Mouse (Mus musculus) heart, embryonic 15.5 days (tissue): ENCODE results near the gene Cabp4. TPM values are rescaled to one million over a fixed set of nuclear protein-coding genes. Genes with fewer than 3 reads are reported as not detected.
"Not testable (repeated sequence)": the region's sequence is repeated elsewhere in the genome, so short reads cannot be mapped to it uniquely, and the experiment has no call there.

Experiments used
- ATAC-seq: fragments of 200-750 bp; cut with Nextera tagmentation; replicated peaks from 2 replicates; pipeline ENCODE4 v1.8.0; 2017; ENCODE audit warnings: low read depth, moderate TSS enrichment; ENCODE audit not compliant: insufficient number of reproducible peaks, insufficient read depth, low FRiP score
- H3K27ac ChIP-seq: fragments of 300-500 bp; sonication (generic); 2 replicates; pipeline ENCODE4 v1.5.1; 2015; ENCODE audit warnings: mild to moderate bottlenecking, inconsistent platforms
- H3K27me3 ChIP-seq: fragments of 300-500 bp; sonication (generic); 2 replicates; pipeline ENCODE4 v1.6.1; 2015; ENCODE audit warnings: inconsistent platforms
- H3K36me3 ChIP-seq: fragments of 300-500 bp; sonication (generic); 2 replicates; pipeline ENCODE4 v1.6.1; 2015; ENCODE audit warnings: mild to moderate bottlenecking, inconsistent platforms
- H3K4me1 ChIP-seq: fragments of 300-500 bp; sonication (generic); replicated peaks from 2 replicates; pipeline ENCODE4 v1.6.1; 2015; ENCODE audit warnings: inconsistent platforms
- H3K4me2 ChIP-seq: fragments of 300-500 bp; sonication (generic); 2 replicates; pipeline ENCODE4 v1.6.1; 2015; ENCODE audit warnings: inconsistent platforms, mild to moderate bottlenecking, moderate library complexity
- H3K4me3 ChIP-seq: fragments of 300-500 bp; sonication (generic); 2 replicates; pipeline ENCODE4 v1.5.1; 2015; ENCODE audit warnings: mild to moderate bottlenecking, inconsistent platforms
- H3K9ac ChIP-seq: fragments of 300-500 bp; sonication (generic); 2 replicates; pipeline ENCODE4 v1.6.1; 2015; ENCODE audit warnings: mild to moderate bottlenecking, inconsistent platforms
- H3K9me3 ChIP-seq: fragments of 300-500 bp; sonication (generic); replicated peaks from 2 replicates; pipeline ENCODE4 v1.6.1; 2016; ENCODE audit warnings: inconsistent platforms
- WGBS: fragments of 180-500 bp; shearing (Covaris S2); methylation state at CpG from one replicate; pipeline ENCODE4 v1.1.7; 2015; ENCODE audit warnings: mixed read lengths; 5-methylcytosine and 5-hydroxymethylcytosine counted together
- polyA plus RNA-seq: library from polyadenylated mRNA; unstranded; fragments of >200 nt; fragmentation: Nextera tagmentation; extraction: Ambion mirVana; gene quantifications from 2 replicates; pipeline ENCODE4 v1.2.1, GENCODE M21; 2015

Cabp4 gene
- polyA plus RNA-seq, 1 experiment from 2014 or later, result not detected

GRCm38 (mm10) chr19:4130106-4130505 is 13.7 kb downstream of the Cabp4 start:
- Histone ChIP-seq H3K36me3 (peaks cover 33% of the 10 kb centered on the region), H3K27ac (peak overlapping the region; percentile 35; the same call in 1 of the 2 replicates), H3K4me3 (no peak overlapping the region), H3K9me3 (no peaks in the 10 kb centered on the region), H3K9ac (no peak overlapping the region), H3K4me2 (no peak overlapping the region), H3K27me3 (no peaks in the 10 kb centered on the region), H3K4me1 (peaks cover 21% of the 10 kb centered on the region)
- no peak for ATAC-seq
- WGBS, result 65% methylated on average over 4 of the region's 4 CpGs

DNA sequence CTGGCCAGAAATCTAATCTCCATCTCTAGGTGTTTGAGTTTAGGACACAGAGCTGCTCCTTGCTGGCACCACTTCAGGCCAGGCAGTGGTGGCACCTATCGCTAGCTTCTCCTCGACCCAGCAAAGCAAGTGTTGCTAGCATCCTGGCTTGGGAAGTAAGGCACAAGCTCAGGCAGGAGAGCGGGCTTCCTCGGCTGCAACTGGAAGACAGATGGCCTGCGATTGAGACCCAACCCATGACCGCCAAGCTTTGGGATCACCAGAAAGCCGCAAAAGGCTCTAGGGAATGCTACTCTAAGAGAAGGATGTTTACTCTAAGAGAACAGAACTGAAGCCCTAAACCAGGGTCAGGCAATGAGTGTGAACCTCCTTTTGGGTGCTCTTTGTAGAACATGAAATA is 14.4 kb downstream of the Cabp4 start:
- H3K36me3 ChIP-seq, result peaks cover 33% of the 10 kb centered on the region
- 94% methylated on average over 7 of the region's 7 CpGs for WGBS
- H3K27me3 ChIP-seq, result no peaks in the 10 kb centered on the region
- H3K4me3 ChIP-seq, result no peak overlapping the region
- no peak for ATAC-seq
- H3K27ac ChIP-seq, result peak overlapping the region; percentile 35; the same call in 1 of the 2 replicates
- no peak overlapping the region for H3K4me2 ChIP-seq
- H3K9me3 ChIP-seq, result no peaks in the 10 kb centered on the region
- no peak overlapping the region for H3K9ac ChIP-seq
- H3K4me1 ChIP-seq, result peaks cover 21% of the 10 kb centered on the region

DNA sequence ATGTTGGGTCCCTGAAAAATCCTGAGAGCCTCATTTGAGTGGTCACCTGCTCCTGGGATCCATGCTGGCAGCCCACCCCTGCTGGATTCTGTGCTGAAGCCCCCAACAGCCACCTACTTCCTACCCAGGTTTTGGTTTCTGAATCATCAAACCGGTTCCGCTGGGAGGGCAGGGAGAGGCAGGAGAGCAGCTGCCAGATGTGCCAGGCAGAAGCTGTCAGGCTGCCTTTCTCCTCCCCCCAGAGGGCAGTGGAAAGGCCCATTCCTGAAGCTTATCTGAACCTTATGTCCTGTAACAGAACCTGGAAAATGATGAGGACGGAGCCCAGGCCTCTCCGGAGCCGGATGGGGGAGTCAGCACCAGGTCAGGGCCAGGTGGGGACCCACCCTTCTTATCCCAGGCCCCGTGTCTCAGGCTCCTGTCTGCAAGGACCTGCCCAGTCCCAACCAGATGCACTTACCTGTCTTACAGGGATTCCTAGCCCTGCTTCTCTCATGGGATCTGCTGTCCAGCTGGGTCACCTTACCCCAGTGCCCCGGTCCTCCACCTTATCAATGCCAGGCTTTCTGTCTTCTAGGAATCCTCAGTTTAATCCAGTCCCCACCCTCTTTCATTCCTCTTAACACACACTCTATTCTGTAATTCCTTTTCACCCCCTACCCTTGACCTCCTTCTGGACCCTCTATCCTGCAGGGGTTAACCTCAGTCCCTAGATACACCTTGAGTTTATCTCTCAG is 16.9 kb downstream of the Cabp4 start:
- H3K4me2 ChIP-seq, result peak overlapping the region; percentile 70
- no peaks in the 10 kb centered on the region for H3K27me3 ChIP-seq
- peak overlapping the region; percentile 83 for H3K9ac ChIP-seq
- no peak for ATAC-seq
- no peaks in the 10 kb centered on the region for H3K9me3 ChIP-seq
- H3K4me1 ChIP-seq, result peaks cover 21% of the 10 kb centered on the region
- WGBS, result 54% methylated on average over 7 of the region's 7 CpGs
- peaks cover 32% of the 10 kb centered on the region for H3K36me3 ChIP-seq
- no peak overlapping the region for H3K27ac ChIP-seq
- peak overlapping the region; percentile 82 for H3K4me3 ChIP-seq

GRCm38 (mm10) chr19:4125741-4126696 is 17.8 kb downstream of the Cabp4 start, which contains the start of gene Aip:
Gene Aip (minus strand): TSS chr19:4125858.
- under 1% methylated on average over 64 of the region's 64 CpGs for WGBS
- Histone ChIP-seq H3K27me3 (no peaks in the 10 kb centered on the region), H3K27ac (peak within 1 kb of the TSS; percentile 72), H3K4me2 (peak within 1 kb of the TSS; percentile 70), H3K4me1 (peaks cover 21% of the 10 kb centered on the region), H3K4me3 (peak within 1 kb of the TSS; percentile 82), H3K36me3 (peaks cover 23% of the 10 kb centered on the region), H3K9me3 (no peaks in the 10 kb centered on the region), H3K9ac (peak within 1 kb of the TSS; percentile 83)
- peak; percentile 96 for ATAC-seq

- peak overlapping the region; percentile 58 for H3K4me2 ChIP-seq
- peak overlapping the region; percentile 82 for H3K4me3 ChIP-seq
- H3K9me3 ChIP-seq, H3K27me3 ChIP-seq: not testable (repeated sequence)
- H3K4me1 ChIP-seq, result peaks cover 29% of the 10 kb centered on the region
- peak overlapping the region; percentile 44; the same call in 1 of the 2 replicates for H3K27ac ChIP-seq
- ATAC-seq, result peak; percentile 3
- peaks cover 23% of the 10 kb centered on the region for H3K36me3 ChIP-seq
- peak overlapping the region; percentile 1; the same call in 1 of the 2 replicates for H3K9ac ChIP-seq
- 17% methylated on average over 3 of the region's 4 CpGs for WGBS
These were observed 18.6 kb downstream of the Cabp4 start for GRCm38 (mm10) chr19:4125268-4125667.

GRCm38 (mm10) chr19:4124432-4124831 is 19.4 kb downstream of the Cabp4 start:
- Histone ChIP-seq H3K4me1 (peaks cover 27% of the 10 kb centered on the region), H3K27me3 (no peaks in the 10 kb centered on the region), H3K36me3 (peaks cover 17% of the 10 kb centered on the region), H3K9ac (no peak overlapping the region), H3K4me2 (no peak overlapping the region), H3K9me3 (no peaks in the 10 kb centered on the region), H3K4me3 (no peak overlapping the region), H3K27ac (no peak overlapping the region)
- 85% methylated on average over 4 of the region's 4 CpGs for WGBS
- ATAC-seq, result no peak

DNA sequence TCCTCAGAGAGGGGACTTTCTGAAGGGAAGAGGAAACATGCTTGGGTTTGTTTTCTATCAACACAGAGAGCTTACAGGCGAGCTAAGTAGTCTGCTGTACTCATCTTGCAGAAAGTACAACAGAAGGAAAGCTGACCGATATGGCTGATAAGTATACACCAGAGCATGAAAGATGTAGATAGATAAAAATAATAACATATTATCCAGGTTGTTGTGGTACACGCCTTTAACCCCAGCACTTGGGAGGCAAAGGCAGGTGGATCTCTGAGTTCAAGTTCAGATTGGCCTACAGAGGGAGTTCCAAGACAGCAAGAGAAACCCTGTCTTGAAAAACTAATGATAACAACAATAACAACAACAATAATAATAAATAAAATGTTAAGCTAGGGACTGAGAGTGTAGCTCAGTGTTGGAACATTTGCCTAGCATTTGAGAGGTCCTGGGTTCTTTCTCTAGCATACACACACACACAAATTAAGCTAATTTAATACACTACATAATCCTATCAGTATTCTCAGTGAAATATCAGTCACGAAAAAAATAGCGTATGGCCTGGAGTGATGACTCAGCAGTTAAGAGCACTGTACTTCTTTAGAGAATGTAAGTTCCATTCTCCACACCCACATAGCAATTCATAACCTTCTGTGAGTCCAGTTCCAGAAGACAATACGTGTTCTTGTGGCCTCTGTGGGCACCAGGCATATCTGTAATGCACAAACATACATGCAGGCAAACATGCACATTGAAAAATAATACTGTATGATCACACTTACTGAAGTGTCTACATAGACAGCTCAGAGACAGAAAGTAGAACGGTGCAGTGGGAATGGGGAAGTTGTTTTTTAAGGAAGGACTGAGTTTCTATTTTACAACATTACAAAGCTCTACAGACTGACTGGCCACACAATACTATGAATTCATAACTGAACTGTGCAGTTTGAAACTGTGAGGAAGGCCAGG is 21.1 kb downstream of the Cabp4 start:
- peaks cover 27% of the 10 kb centered on the region for H3K4me1 ChIP-seq
- 80% methylated on average over 7 of the region's 7 CpGs for WGBS
- no peaks in the 10 kb centered on the region for H3K9me3 ChIP-seq
- no peak overlapping the region for H3K9ac ChIP-seq
- H3K27ac ChIP-seq, result no peak overlapping the region
- H3K4me3 ChIP-seq, result no peak overlapping the region
- H3K36me3 ChIP-seq, result peaks cover 6% of the 10 kb centered on the region; the same call in 1 of the 2 replicates
- no peaks in the 10 kb centered on the region for H3K27me3 ChIP-seq
- H3K4me2 ChIP-seq, result no peak overlapping the region
- ATAC-seq, result no peak

DNA sequence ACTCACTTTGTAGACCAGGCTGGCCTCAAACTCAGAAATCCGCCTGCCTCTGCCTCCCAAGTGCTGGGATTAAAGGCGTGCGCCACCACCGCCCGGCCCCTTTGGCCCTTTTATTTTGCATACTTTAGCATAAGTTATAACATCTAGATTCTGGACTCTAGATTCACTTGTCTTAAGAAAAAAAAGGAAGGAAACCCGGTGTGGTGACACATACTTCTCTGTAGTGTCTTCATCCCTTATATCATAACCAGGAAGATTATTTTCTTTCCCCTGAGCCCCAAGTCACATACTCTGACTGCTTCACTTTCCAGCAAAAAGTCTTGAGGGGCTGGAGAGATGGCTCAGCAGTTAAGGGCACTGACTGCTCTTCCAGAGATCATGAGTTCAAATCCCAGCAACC is 21.9 kb downstream of the Cabp4 start:
- Histone ChIP-seq H3K4me1 (peaks cover 19% of the 10 kb centered on the region), H3K4me3 (peak overlapping the region; percentile 57; the same call in 1 of the 2 replicates), H3K4me2 (peak overlapping the region; percentile 65), H3K36me3 (peaks cover 12% of the 10 kb centered on the region; the same call in 1 of the 2 replicates)
- 57% methylated on average over 6 of the region's 6 CpGs for WGBS
- not testable (repeated sequence) for H3K9me3 ChIP-seq, H3K27me3 ChIP-seq, H3K27ac ChIP-seq, H3K9ac ChIP-seq, ATAC-seq

DNA sequence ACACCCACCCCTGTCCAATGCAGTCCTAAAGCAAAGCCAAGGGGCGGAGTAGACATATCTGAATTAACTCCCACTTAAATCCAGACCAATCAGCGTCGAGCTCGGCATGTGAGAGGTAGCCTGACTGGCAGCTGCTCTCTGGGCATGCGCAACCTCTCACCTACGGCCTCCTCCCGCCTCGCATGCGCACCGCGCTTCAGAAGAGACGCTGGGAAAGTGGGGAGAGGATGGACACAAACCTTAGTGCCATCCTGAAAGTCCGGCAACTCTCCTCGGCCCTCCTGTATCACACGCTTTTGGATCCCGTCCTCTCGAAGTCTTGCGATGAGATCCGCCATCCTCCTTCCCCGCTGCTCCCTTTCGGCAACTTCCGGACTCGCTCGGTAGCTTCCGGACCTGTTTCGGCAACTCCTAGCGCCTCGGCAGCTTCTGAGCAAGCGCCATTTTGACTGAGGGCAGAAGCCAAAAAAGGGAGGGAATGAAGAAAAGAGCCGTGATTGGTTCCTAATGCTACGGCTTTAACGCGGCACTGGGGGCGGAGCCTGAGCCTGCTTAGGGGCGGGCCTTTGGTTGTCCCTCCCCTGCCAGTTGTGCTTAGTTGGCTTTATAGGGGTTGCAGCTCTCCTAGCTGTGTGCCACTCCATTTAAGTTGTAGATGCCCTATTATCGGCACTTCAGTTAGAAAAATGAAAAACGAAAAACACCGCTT is 22.6 kb downstream of the Cabp4 start:
- Histone ChIP-seq H3K27me3 (no peaks in the 10 kb centered on the region), H3K9ac (peak overlapping the region; percentile 55), H3K36me3 (peaks cover 14% of the 10 kb centered on the region; the same call in 1 of the 2 replicates), H3K4me3 (peak overlapping the region; percentile 57), H3K4me2 (peak overlapping the region; percentile 65), H3K4me1 (peaks cover 13% of the 10 kb centered on the region), H3K9me3 (no peaks in the 10 kb centered on the region), H3K27ac (peak overlapping the region; percentile 81)
- 2% methylated on average over 38 of the region's 38 CpGs for WGBS
- peak; percentile 70 for ATAC-seq

DNA sequence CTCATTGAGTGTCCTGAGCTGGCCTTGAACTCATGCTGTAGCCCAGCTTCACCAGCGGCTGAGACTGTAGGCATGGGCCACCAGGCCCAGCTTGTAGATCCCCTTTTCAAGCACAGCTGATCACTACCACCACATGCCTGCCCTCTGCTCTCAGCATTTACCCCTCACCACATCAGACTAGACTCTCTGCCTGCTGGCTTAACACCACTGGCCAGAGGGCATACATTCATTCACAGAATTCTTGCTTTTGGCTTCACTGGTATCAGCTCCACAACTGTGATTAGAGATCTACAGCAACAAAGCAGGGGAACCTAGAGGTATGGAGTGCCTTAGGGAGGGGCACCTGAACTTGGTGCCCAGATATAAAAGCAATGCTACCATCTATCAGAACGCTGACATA is 23.3 kb downstream of the Cabp4 start:
- Histone ChIP-seq H3K9me3 (no peaks in the 10 kb centered on the region), H3K9ac (no peak overlapping the region), H3K27me3 (no peaks in the 10 kb centered on the region), H3K27ac (no peak overlapping the region; the same call in 1 of the 2 replicates), H3K4me3 (peak overlapping the region; percentile 57), H3K4me2 (peak overlapping the region; percentile 65), H3K4me1 (peaks cover 13% of the 10 kb centered on the region), H3K36me3 (peaks cover 19% of the 10 kb centered on the region; the same call in 1 of the 2 replicates)
- ATAC-seq, result no peak
- 90% methylated on average over 2 of the region's 2 CpGs for WGBS
